Comparison of ENCODE assay signal across 8 mouse cellular contexts in the genomic region with DNA sequence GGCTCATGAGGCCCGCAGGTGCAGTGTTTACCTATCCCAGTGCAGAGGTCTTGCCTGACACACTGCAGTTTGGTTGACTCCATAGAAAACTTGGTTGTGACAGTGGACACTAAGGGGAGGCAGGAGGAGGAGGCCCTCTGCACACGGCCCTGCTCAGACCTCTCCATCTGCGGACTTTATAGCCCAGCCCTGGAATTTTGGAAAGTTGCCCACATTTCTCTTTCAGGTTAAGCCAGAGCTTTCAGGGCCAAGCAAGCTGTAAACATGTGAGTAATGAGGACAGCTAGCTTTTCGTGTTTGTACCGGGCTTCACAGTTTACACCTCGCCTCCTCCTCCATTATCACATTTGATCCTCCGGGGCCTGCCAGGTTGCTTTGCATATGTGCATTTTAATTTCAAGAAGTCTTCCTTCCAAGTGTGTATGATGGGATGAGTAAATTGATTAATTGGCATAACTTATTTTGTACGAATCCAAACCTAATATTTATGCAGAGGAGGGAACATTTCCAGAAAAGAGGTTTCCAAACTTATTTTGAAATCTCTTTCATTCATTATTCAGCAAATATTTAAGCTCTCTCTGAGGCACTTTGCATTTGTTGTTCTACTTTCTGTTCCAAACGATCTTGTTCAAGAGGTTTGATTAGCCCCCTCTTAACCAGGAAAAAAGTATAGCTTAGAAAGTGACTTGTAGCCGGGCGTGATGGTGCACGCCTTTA.
DNase-seq lines count a peak whose midpoint lies in the region; ATAC-seq and TF ChIP-seq lines count a peak whose summit lies in the region.

No protein-coding gene starts in this region.

- H3K4me2 ChIP-seq in forebrain, embryonic 15.5 days (replicated peaks) = no peak overlapping the region
- no peak overlapping the region for H3K4me2 ChIP-seq in lung, postnatal 0 days (replicated peaks; ENCODE audit: low read depth, low read length)

- peak; percentile 70 for ATAC-seq in forebrain, embryonic 15.5 days (replicated peaks)
- peak; percentile 80 for ATAC-seq in lung, postnatal 0 days

- peak; percentile 77 for DNase-seq in adrenal gland, adult 2 months
- DNase-seq in adrenal gland, adult 18-20 months (ENCODE audit: low spot score in 2 of 2) = no peak
- DNase-seq in left cerebral cortex, adult 2 months (ENCODE audit: extremely low spot score in 1 of 2, low spot score in 2 of 2) = no peak
- no peak for DNase-seq in left cerebral cortex, adult 18-20 months (ENCODE audit: low spot score in 2 of 2)
- DNase-seq in lung, postnatal 0 days (ENCODE audit: low spot score) = peak; percentile 85
- no peak for DNase-seq in B cell, adult 2 months
- no peak for DNase-seq in layer of hippocampus, postnatal 10 days (ENCODE audit: low spot score in 2 of 2)

- intact Hi-C loops in left cerebral cortex, adult 2 months (cut with DNase I) = no loop called here

- H3K36me3 ChIP-seq in forebrain, embryonic 15.5 days = no peaks in the 10 kb centered on the region
- H3K36me3 ChIP-seq in lung, postnatal 0 days (ENCODE audit: insufficient read depth, low read length) = no peaks in the 10 kb centered on the region; the same call in 1 of the 2 replicates

- WGBS in forebrain, embryonic 15.5 days = 42% methylated on average over 12 of the region's 12 CpGs
- 29% methylated on average over 12 of the region's 12 CpGs for WGBS in lung, postnatal 0 days

- H3K27me3 ChIP-seq in forebrain, embryonic 15.5 days = no peaks in the 10 kb centered on the region
- no peaks in the 10 kb centered on the region for H3K27me3 ChIP-seq in lung, postnatal 0 days (replicated peaks; ENCODE audit: insufficient read depth, low read length)

- TF ChIP-seq EP300 in lung, postnatal 0 days (IDR thresholded peaks at IDR 0.05) = peak; percentile 27; the same call in 1 of the 2 replicates

- H3K9me3 ChIP-seq in forebrain, embryonic 15.5 days = no peaks in the 10 kb centered on the region
- no peaks in the 10 kb centered on the region for H3K9me3 ChIP-seq in lung, postnatal 0 days (ENCODE audit: low read length)

- 0 out of 2 replicates have a peak overlapping the region, but pooled peaks have one; percentile 19 for H3K27ac ChIP-seq in left cerebral cortex, adult 2 months
- H3K27ac ChIP-seq in forebrain, embryonic 15.5 days (replicated peaks) = peak overlapping the region; percentile 4; the same call in 1 of the 2 replicates
- no peak overlapping the region for H3K27ac ChIP-seq in lung, postnatal 0 days (ENCODE audit: low read length)

- no peak for TF ChIP-seq CTCF in left cerebral cortex, adult 2 months (IDR thresholded peaks at IDR 0.05)
- TF ChIP-seq CTCF in lung, postnatal 0 days (IDR thresholded peaks at IDR 0.05) = no peak

- peaks cover 28% of the 10 kb centered on the region for H3K4me1 ChIP-seq in forebrain, embryonic 15.5 days
- H3K4me1 ChIP-seq in lung, postnatal 0 days (ENCODE audit: insufficient read depth, low read depth, low read length) = 0 out of 2 replicates have a peak, but pooled peaks cover 6% of the 10 kb centered on the region

- H3K9ac ChIP-seq in forebrain, embryonic 15.5 days (replicated peaks) = no peak overlapping the region
- no peak overlapping the region for H3K9ac ChIP-seq in lung, postnatal 0 days (replicated peaks; ENCODE audit: low read depth)

- no peak overlapping the region for H3K4me3 ChIP-seq in left cerebral cortex, adult 2 months
- H3K4me3 ChIP-seq in forebrain, embryonic 15.5 days = no peak overlapping the region
- no peak overlapping the region for H3K4me3 ChIP-seq in lung, postnatal 0 days (ENCODE audit: low read depth, low read length)

Comparison
In these comparisons a context has a peak if more than half of its experiments do, and no peak if none do; other contexts are left out.
1. DNase-seq: peak in adrenal gland, adult 2 months (single experiment) and lung, postnatal 0 days (single experiment); none in adrenal gland, adult 18-20 months (0 of 2), left cerebral cortex, adult 2 months (0 of 2), left cerebral cortex, adult 18-20 months (0 of 2), B cell, adult 2 months (0 of 2) and layer of hippocampus, postnatal 10 days (0 of 2).